Mouse (Mus musculus) hematopoietic stem cell, adult 5-6 weeks (primary cell): ENCODE data around the gene Ralgps1. TPM values are rescaled to one million over a fixed set of nuclear protein-coding genes. Genes with fewer than 3 reads are reported as not detected.
"Not testable (repeated sequence)": the region's sequence is repeated elsewhere in the genome, so short reads cannot be mapped to it uniquely, and the experiment has no call there.

Source experiments
- ATAC-seq, 2 experiments: fragments of 125-278 bp in 1 of 2; replicated peaks in 1 of 2; 2 replicates each; pipeline ENCODE4 v1.8.0; 2016 to 2017; ENCODE audit warnings: inconsistent platforms in 2 of 2, mild to moderate bottlenecking in 2 of 2, moderate number of reproducible peaks in 2 of 2, low read depth in 1 of 2, moderate TSS enrichment in 1 of 2; ENCODE audit not compliant: low FRiP score in 2 of 2, poor library complexity in 2 of 2, severe bottlenecking in 2 of 2, insufficient read depth in 1 of 2, low TSS enrichment in 1 of 2
- total RNA-seq: library from RNA; stranded (forward); fragments of 172-1452, 232-1000 nt; gene quantifications from 2 replicates; pipeline ENCODE4 v1.2.3, GENCODE M21; 2017

Ralgps1 gene
- total RNA-seq, 1 experiment from 2014 or later, result 3.8 TPM

- peak; percentile 80 to 82 for ATAC-seq
Measured at GRCm38 (mm10) chr2:33215700-33216509, 155.4 kb downstream of the Ralgps1 start, which contains the start of gene Angptl2. TSS of gene Angptl2 (plus strand) at chr2:33216069.

GRCm38 (mm10) chr2:33215177-33215699 lies 156.0 kb downstream of the Ralgps1 start:
- ATAC-seq, result no peak

- ATAC-seq, result not testable (repeated sequence)
Measured at GRCm38 (mm10) chr2:33211263-33211662, 160.0 kb downstream of the Ralgps1 start.

GRCm38 (mm10) chr2:33210841-33211240 lies 160.4 kb downstream of the Ralgps1 start:
- no peak for ATAC-seq

GRCm38 (mm10) chr2:33208134-33208533 lies 163.2 kb downstream of the Ralgps1 start:
- ATAC-seq, result no peak

- ATAC-seq, result no peak
Measured at GRCm38 (mm10) chr2:33207069-33207468, 164.2 kb downstream of the Ralgps1 start.

- ATAC-seq, result no peak
Measured at GRCm38 (mm10) chr2:33205939-33206525, 165.3 kb downstream of the Ralgps1 start.

- ATAC-seq, result no peak
Measured at GRCm38 (mm10) chr2:33204980-33205379, 166.3 kb downstream of the Ralgps1 start.

GRCm38 (mm10) chr2:33203284-33203683 lies 168.0 kb downstream of the Ralgps1 start:
- ATAC-seq, result no peak

GRCm38 (mm10) chr2:33200368-33201068 lies 170.8 kb downstream of the Ralgps1 start:
- no peak for ATAC-seq

- no peak for ATAC-seq
Measured at GRCm38 (mm10) chr2:33189976-33190375, 181.3 kb downstream of the Ralgps1 start.

- no peak for ATAC-seq
Measured at GRCm38 (mm10) chr2:33188925-33189670, 182.2 kb downstream of the Ralgps1 start.

- ATAC-seq, result no peak
Measured at GRCm38 (mm10) chr2:33187874-33188273, 183.4 kb downstream of the Ralgps1 start.

- ATAC-seq, result no peak
Measured at GRCm38 (mm10) chr2:33186505-33186904, 184.8 kb downstream of the Ralgps1 start.

GRCm38 (mm10) chr2:33185258-33185657 lies 186.0 kb downstream of the Ralgps1 start:
- no peak for ATAC-seq

GRCm38 (mm10) chr2:33184641-33185040 lies 186.6 kb downstream of the Ralgps1 start:
- no peak for ATAC-seq

- no peak for ATAC-seq
Measured at GRCm38 (mm10) chr2:33183321-33183720, 188.0 kb downstream of the Ralgps1 start.
